ENCODE assay signal across 8 mouse cellular contexts in the genomic region with DNA sequence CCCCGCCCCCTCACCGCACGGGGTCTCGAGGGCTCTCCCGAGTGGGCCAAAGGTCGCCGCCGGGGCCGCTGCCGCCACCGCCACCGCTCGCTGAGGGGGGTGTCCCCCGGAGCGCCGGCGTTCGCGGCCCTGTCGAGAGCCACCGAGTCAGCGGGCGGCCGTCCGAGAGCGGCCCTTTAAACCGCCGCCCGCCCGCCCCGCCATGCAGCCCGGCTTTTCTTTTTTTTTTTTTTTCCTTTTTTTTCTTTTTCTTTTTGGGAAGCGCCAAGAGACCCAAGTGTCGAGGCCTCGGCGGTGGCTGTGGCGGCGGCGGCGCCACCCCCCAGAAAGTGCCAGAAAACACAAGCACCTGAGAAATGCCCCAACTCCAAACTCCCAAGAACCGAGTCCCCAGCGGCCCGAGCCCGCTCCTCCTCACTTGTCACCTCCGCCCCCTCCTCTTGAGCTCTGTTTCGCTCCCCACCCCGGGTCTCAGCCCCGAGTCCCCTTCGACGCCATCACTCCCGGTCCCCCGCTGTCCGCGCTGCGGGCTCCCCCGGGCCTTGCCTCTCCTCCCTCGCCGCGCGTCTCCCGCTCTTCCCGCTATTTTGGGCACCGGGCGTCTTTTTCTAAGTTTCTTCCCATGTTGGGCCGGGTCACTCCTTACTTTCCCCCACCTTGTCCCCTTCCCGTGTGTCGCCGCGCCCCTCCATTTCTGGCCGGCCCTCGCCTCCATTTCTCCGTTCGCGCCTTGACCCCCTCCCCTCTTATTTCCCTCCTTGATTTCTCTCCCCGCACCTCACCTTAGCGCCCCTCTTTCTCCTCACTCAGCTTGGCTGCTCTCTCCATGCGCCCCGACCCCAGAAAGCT. TPM values are rescaled to one million over a fixed set of nuclear protein-coding genes. Genes with fewer than 3 reads are reported as not detected.
DNase-seq lines count a peak whose midpoint lies in the region; ATAC-seq and TF ChIP-seq lines count a peak whose summit lies in the region.

No protein-coding gene starts in this region.

- no peak for TF ChIP-seq POLR2A in embryonic fibroblast, embryonic 13.5 days (IDR thresholded peaks at IDR 0.05; ENCODE audit: low read depth, low read length)

- ATAC-seq in CD4-positive, CD25-positive, alpha-beta regulatory T cell, adult 4 months, result no peak
- no peak for ATAC-seq in stomach, embryonic 14.5 days (ENCODE audit: insufficient number of reproducible peaks, insufficient read depth, low FRiP score, low read depth)

- 20% methylated on average over 72 of the region's 78 CpGs for WGBS in stomach, embryonic 14.5 days

- no peak overlapping the region for H3K27ac ChIP-seq in embryonic fibroblast, embryonic 13.5 days (ENCODE audit: insufficient read depth, low read length)
- H3K27ac ChIP-seq in stomach, embryonic 14.5 days (ENCODE audit: low read length), result no peak overlapping the region

- H3K4me1 ChIP-seq in embryonic fibroblast, embryonic 13.5 days (ENCODE audit: control insufficient read depth, insufficient read depth, low read length), result no peaks in the 10 kb centered on the region; the same call in 1 of the 2 replicates
- no peaks in the 10 kb centered on the region for H3K4me1 ChIP-seq in stomach, embryonic 14.5 days (ENCODE audit: control insufficient read depth, insufficient read depth, low read length)

- no peaks in the 10 kb centered on the region for H3K36me3 ChIP-seq in stomach, embryonic 14.5 days (ENCODE audit: control insufficient read depth, insufficient read depth, low read length)

- no peak overlapping the region for H3K9ac ChIP-seq in stomach, embryonic 14.5 days (replicated peaks; ENCODE audit: low read depth, low read length)

- peak overlapping the region; percentile 39 for H3K4me3 ChIP-seq in embryonic fibroblast, embryonic 13.5 days (ENCODE audit: insufficient read depth, low read length)
- peak overlapping the region; percentile 40 for H3K4me3 ChIP-seq in stomach, embryonic 14.5 days (ENCODE audit: low read depth, low read length)

- TF ChIP-seq CTCF in embryonic fibroblast, embryonic 13.5 days (IDR thresholded peaks at IDR 0.05; ENCODE audit: borderline replicate concordance, insufficient read depth, low read length), result no peak

- 0 out of 2 replicates have a peak, but pooled peaks cover 3% of the 10 kb centered on the region for H3K27me3 ChIP-seq in stomach, embryonic 14.5 days (ENCODE audit: control insufficient read depth, insufficient read depth, low read length)

- peak; percentile 17 for DNase-seq in CD4-positive, CD25-positive, alpha-beta regulatory T cell, adult 2 months (ENCODE audit: low read depth, low spot score)
- DNase-seq in ES-CJ7 (ENCODE audit: low read depth, low spot score), result peak; percentile 10
- peak; percentile 25 for DNase-seq in induced T-regulatory cell, adult 2 months (ENCODE audit: low read depth)
- DNase-seq in lung, postnatal 10 days, result peak; percentile 10
- DNase-seq in frontal cortex, postnatal 36 days (ENCODE audit: low spot score in 2 of 2), result no peak

- no peaks in the 10 kb centered on the region for H3K9me3 ChIP-seq in stomach, embryonic 14.5 days (ENCODE audit: control insufficient read depth, low read depth, low read length)

- H3K4me2 ChIP-seq in stomach, embryonic 14.5 days (replicated peaks; ENCODE audit: low read depth, low read length), result peak overlapping the region; percentile 67

RNA-seq across cellular contexts. Expression of a gene that starts 0.7 kb away (rescaled TPM):
- 100 to 1,000 TPM; 366 to 590 TPM for polyA plus RNA-seq in CD4-positive, CD25-positive, alpha-beta regulatory T cell, adult 4 months (2017; shearing (Covaris generic))
- 30.8 and 40.7 TPM in 2 replicates for polyA plus RNA-seq in embryonic fibroblast, embryonic 13.5 days (2011; ENCODE audit: insufficient read length, low read depth, missing spikeins)
- 76.8 and 77.9 TPM in 2 replicates for polyA plus RNA-seq in stomach, embryonic 14.5 days (2014; fragmentation: Nextera tagmentation; extraction: Ambion mirVana)

Comparison
In these comparisons a context has a peak if more than half of its experiments do, and no peak if none do; other contexts are left out.
1. DNase-seq: peak in CD4-positive, CD25-positive, alpha-beta regulatory T cell, adult 2 months (single experiment), ES-CJ7 (single experiment), induced T-regulatory cell, adult 2 months (single experiment) and lung, postnatal 10 days (single experiment); none in frontal cortex, postnatal 36 days (0 of 2).